Mouse (Mus musculus) mesoderm, embryonic 11.5 days (tissue): ENCODE measurements around the gene Prkra.
"Not testable (repeated sequence)": the region's sequence is repeated elsewhere in the genome, so short reads cannot be mapped to it uniquely, and the experiment has no call there.

ENCODE experiments used
- DNase-seq: peaks from one replicate; pipeline ENCODE4 v3.0.0-alpha.2; 2012; ENCODE audit warnings: low read depth, low spot score

The Prkra gene

GRCm38 (mm10) chr2:76655982-76656381, 8.2 kb upstream of the Prkra start:
- DNase-seq, result no peak

- no peak for DNase-seq
Measured at GRCm38 (mm10) chr2:76655444-76655843, 7.6 kb upstream of the Prkra start.

- no peak for DNase-seq
Measured at GRCm38 (mm10) chr2:76654646-76655045, 6.8 kb upstream of the Prkra start.

- DNase-seq, result no peak
Measured at GRCm38 (mm10) chr2:76653070-76653469, 5.3 kb upstream of the Prkra start.

GRCm38 (mm10) chr2:76648666-76649141, 889 bp upstream of the Prkra start:
- DNase-seq, result no peak

- DNase-seq, result peak; percentile 71
Measured at GRCm38 (mm10) chr2:76647441-76647869, 360 bp downstream of the Prkra start.

GRCm38 (mm10) chr2:76643801-76644200, 4.0 kb downstream of the Prkra start:
- no peak for DNase-seq

- no peak for DNase-seq
Measured at GRCm38 (mm10) chr2:76639637-76640036, 8.2 kb downstream of the Prkra start.

- DNase-seq, result no peak
Measured at GRCm38 (mm10) chr2:76631600-76631999, 16.2 kb downstream of the Prkra start.

- DNase-seq, result no peak
Measured at GRCm38 (mm10) chr2:76630293-76630692, 17.5 kb downstream of the Prkra start.

GRCm38 (mm10) chr2:76622316-76622715, 25.5 kb downstream of the Prkra start:
- not testable (repeated sequence) for DNase-seq

GRCm38 (mm10) chr2:76621724-76622123, 26.1 kb downstream of the Prkra start:
- DNase-seq, result no peak

GRCm38 (mm10) chr2:76620188-76620587, 27.6 kb downstream of the Prkra start:
- no peak for DNase-seq

- DNase-seq, result peak; percentile 57
Measured at GRCm38 (mm10) chr2:76618078-76618477, 29.7 kb downstream of the Prkra start.

- DNase-seq, result no peak
Measured at GRCm38 (mm10) chr2:76611996-76612395, 35.8 kb downstream of the Prkra start.

GRCm38 (mm10) chr2:76610326-76611104, 37.3 kb downstream of the Prkra start:
- DNase-seq, result no peak

GRCm38 (mm10) chr2:76606704-76607103, 41.1 kb downstream of the Prkra start:
- DNase-seq, result no peak

GRCm38 (mm10) chr2:76602256-76602655, 45.6 kb downstream of the Prkra start:
- DNase-seq, result no peak

GRCm38 (mm10) chr2:76599214-76599613, 48.6 kb downstream of the Prkra start:
- DNase-seq, result peak; percentile 2

GRCm38 (mm10) chr2:76597521-76597920, 50.3 kb downstream of the Prkra start:
- no peak for DNase-seq

- no peak for DNase-seq
Measured at GRCm38 (mm10) chr2:76592401-76592924, 55.4 kb downstream of the Prkra start.

GRCm38 (mm10) chr2:76590221-76590620, 57.6 kb downstream of the Prkra start:
- no peak for DNase-seq

- no peak for DNase-seq
Measured at GRCm38 (mm10) chr2:76586906-76587305, 60.9 kb downstream of the Prkra start.
